Mouse (Mus musculus): ENCODE results near the gene Utp4. TPM values are rescaled to one million over a fixed set of nuclear protein-coding genes. Genes with fewer than 3 reads are reported as not detected.

Gene Utp4
- polyA plus RNA-seq, 1 experiment from 2014 or later: 96.5 TPM

GRCm38 (mm10) chr8:106935324-106935869 is 42.0 kb downstream of the Utp4 start, which contains the start of gene Sntb2:
TSS of gene Sntb2 (plus strand) at chr8:106935750.
- peak within 1 kb of the TSS; percentile 95 for H3K27ac ChIP-seq
- H3K27me3 ChIP-seq (ENCODE audit: poor library complexity, severe bottlenecking): peaks cover 42% of the 10 kb centered on the region
- H3K9me3 ChIP-seq: no peaks in the 10 kb centered on the region
- DNase-seq (ENCODE audit: extremely low spot score, low spot score): peak; percentile 94
- H3K36me3 ChIP-seq (replicated peaks): no peaks in the 10 kb centered on the region
- under 1% methylated on average over 40 of the region's 41 CpGs for WGBS
- peak within 1 kb of the TSS; percentile 96 for H3K4me3 ChIP-seq
- H3K4me1 ChIP-seq: peaks cover 47% of the 10 kb centered on the region

DNA sequence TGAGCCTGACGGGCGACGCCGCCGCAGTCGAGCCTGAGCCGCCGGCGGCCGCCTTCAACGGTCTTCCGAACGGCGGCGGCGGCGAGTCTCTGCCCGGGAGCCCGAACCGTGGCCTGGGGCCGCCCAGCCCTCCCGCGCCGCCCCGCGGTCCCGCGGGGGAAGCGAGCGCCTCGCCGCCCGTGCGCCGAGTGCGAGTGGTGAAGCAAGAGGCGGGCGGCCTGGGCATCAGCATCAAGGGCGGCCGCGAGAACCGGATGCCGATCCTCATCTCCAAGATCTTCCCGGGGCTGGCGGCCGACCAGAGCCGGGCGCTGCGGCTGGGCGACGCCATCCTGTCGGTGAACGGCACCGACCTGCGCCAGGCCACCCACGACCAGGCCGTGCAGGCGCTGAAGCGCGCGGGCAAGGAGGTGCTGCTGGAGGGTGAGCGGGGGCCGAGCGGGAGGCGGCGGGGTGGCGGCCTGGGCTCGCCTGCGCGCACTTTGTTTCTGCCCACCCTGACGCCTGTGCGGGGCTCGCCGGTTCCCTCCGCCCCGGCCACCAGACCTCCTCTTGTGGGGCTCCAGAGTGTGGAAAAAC is 42.6 kb downstream of the Utp4 start:
- Histone ChIP-seq H3K4me3 (peak overlapping the region; percentile 96), H3K27me3 (ENCODE audit: poor library complexity, severe bottlenecking) (peaks cover 42% of the 10 kb centered on the region), H3K4me1 (peaks cover 47% of the 10 kb centered on the region), H3K27ac (peak overlapping the region; percentile 95), H3K36me3 (replicated peaks) (no peaks in the 10 kb centered on the region), H3K9me3 (no peaks in the 10 kb centered on the region)
- under 1% methylated on average over 76 of the region's 76 CpGs for WGBS
- DNase-seq (ENCODE audit: extremely low spot score, low spot score): peak; percentile 62

GRCm38 (mm10) chr8:106936478-106937051 is 43.1 kb downstream of the Utp4 start:
- Histone ChIP-seq H3K27ac (peak overlapping the region; percentile 95), H3K4me1 (peaks cover 43% of the 10 kb centered on the region), H3K36me3 (replicated peaks) (no peaks in the 10 kb centered on the region), H3K27me3 (ENCODE audit: poor library complexity, severe bottlenecking) (peaks cover 37% of the 10 kb centered on the region), H3K4me3 (peak overlapping the region; percentile 96), H3K9me3 (no peaks in the 10 kb centered on the region)
- WGBS: 2% methylated on average over 26 of the region's 26 CpGs
- DNase-seq (ENCODE audit: extremely low spot score, low spot score): peak; percentile 49

DNA sequence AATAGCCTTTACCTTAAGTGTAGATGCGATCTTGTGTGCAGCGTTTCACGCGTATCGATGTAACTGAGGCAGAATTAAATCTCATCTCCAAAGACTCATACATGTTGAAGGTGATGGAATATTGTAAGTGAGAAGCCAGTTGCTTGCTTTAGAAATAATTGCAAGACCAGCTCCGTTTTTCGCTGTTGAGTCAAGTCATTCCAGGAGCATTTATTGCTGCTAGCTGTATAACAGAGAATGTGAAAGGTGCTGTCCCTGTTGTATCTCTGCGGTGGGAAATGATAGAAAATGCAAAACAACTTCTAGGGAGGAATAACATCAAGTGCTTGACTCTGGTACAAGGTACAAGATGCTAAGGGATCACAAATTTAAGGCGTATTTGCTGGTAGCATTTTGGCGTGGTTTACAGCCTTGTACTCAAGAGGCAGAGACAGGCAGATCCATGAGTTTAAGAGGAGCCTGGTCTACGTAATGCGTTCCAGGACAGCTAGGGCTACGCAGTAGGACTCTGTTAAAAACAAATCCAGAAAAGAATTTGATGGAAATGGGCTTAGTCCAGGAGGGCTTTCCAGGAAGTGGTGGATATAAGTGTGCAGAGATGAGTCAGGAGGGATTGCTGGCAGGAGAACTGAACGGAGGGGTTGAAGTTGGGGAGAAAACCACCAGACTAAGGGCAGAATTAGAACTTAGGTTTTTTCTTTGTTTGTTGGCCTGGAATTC is 43.8 kb downstream of the Utp4 start:
- Histone ChIP-seq H3K27ac (no peak overlapping the region), H3K4me1 (peaks cover 38% of the 10 kb centered on the region), H3K9me3 (no peaks in the 10 kb centered on the region), H3K27me3 (ENCODE audit: poor library complexity, severe bottlenecking) (peaks cover 30% of the 10 kb centered on the region), H3K36me3 (replicated peaks) (no peaks in the 10 kb centered on the region), H3K4me3 (peak overlapping the region; percentile 96)
- 57% methylated on average over 14 of the region's 14 CpGs for WGBS
- DNase-seq (ENCODE audit: extremely low spot score, low spot score): no peak

DNA sequence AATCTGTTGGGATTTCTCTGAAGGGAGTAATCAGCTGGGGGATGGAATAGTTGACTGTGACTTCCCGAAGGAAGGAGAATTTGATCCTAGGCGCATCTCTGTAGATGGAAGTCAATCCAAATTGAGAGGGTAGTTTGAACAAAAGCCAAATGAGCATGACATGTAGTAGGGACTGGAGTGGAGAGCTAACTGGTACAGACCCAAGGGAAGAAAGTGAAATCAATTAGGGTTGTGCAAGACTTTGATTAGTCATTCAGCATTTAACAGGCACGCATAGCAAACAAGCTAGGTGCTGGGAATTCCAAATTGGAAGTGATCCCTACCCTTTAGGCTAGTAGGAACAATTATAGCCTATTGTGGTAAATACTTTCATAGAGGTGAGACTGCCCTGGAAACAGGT is 48.4 kb downstream of the Utp4 start:
- Histone ChIP-seq H3K9me3 (no peaks in the 10 kb centered on the region), H3K27me3 (ENCODE audit: poor library complexity, severe bottlenecking) (peaks cover 8% of the 10 kb centered on the region; the same call in 1 of the 2 replicates), H3K36me3 (replicated peaks) (peaks cover 10% of the 10 kb centered on the region), H3K27ac (no peak overlapping the region), H3K4me1 (peaks cover 17% of the 10 kb centered on the region), H3K4me3 (no peak overlapping the region)
- no peak for DNase-seq (ENCODE audit: extremely low spot score, low spot score)
- 93% methylated on average over 3 of the region's 3 CpGs for WGBS

DNA sequence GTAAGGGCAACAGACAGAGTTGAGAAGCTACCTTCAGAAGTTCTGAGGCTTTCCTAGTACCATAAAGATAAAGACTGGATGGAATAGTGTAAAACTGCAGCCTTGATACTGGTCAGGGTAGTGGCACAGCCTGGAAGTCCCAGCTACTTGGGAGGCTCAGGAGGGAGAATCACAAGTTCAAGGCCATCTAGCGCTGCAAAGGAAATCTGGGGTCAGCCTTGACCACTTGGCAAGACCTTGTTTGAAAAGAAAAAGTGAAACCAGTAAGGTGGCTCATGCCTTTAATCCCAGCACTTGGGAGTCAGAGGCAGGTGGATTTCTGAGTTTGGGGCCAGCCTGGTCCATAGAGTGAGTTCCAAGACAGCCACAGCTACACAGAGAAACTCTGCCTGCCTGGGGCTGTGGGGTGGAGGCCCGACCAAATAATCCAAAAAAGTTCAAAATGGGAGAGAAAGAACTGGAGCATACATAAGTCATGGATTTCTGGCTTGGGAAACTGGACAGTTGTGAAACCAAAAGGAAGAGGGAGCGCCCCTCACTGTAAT is 50.5 kb downstream of the Utp4 start:
- 90% methylated on average over 3 of the region's 3 CpGs for WGBS
- peaks cover 10% of the 10 kb centered on the region for H3K36me3 ChIP-seq (replicated peaks)
- no peaks in the 10 kb centered on the region for H3K27me3 ChIP-seq (ENCODE audit: poor library complexity, severe bottlenecking)
- H3K4me1 ChIP-seq: peaks cover 3% of the 10 kb centered on the region; the same call in 1 of the 2 replicates
- no peak for DNase-seq (ENCODE audit: extremely low spot score, low spot score)
- no peak overlapping the region for H3K27ac ChIP-seq
- H3K9me3 ChIP-seq: no peaks in the 10 kb centered on the region
- no peak overlapping the region for H3K4me3 ChIP-seq

DNA sequence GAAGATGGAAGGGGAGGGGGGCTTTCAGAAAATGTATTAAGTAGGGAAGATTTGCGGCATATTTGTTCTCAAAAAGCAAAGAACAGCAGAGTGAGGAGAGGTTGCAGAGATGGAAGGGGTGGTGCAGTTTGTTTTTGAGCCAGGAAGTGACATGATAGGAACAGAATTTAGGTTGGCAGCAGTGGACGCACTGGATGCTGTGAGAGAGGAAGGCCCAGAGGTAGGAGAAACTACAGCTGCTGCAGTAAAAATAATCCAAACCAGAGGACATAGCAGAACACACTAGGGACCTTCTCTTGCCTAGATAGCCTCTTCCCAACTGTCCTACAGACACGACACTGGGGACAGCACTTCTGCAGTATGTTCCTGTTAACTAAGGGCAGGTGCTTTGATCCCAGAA is 51.3 kb downstream of the Utp4 start:
- no peak overlapping the region for H3K27ac ChIP-seq
- no peak overlapping the region for H3K4me3 ChIP-seq
- no peaks in the 10 kb centered on the region for H3K9me3 ChIP-seq
- peaks cover under 1% of the 10 kb centered on the region; the same call in 1 of the 2 replicates for H3K4me1 ChIP-seq
- no peaks in the 10 kb centered on the region for H3K27me3 ChIP-seq (ENCODE audit: poor library complexity, severe bottlenecking)
- no peak for DNase-seq (ENCODE audit: extremely low spot score, low spot score)
- peaks cover 10% of the 10 kb centered on the region for H3K36me3 ChIP-seq (replicated peaks)
- WGBS: 85% methylated on average over 3 of the region's 3 CpGs

GRCm38 (mm10) chr8:106948678-106949243 is 55.3 kb downstream of the Utp4 start:
- no peaks in the 10 kb centered on the region for H3K9me3 ChIP-seq
- H3K4me3 ChIP-seq: no peak overlapping the region
- no peaks in the 10 kb centered on the region for H3K27me3 ChIP-seq (ENCODE audit: poor library complexity, severe bottlenecking)
- no peak overlapping the region for H3K27ac ChIP-seq
- peaks cover 4% of the 10 kb centered on the region for H3K36me3 ChIP-seq (replicated peaks)
- DNase-seq (ENCODE audit: extremely low spot score, low spot score): no peak
- 84% methylated on average over 3 of the region's 3 CpGs for WGBS
- no peaks in the 10 kb centered on the region for H3K4me1 ChIP-seq

- DNase-seq (ENCODE audit: extremely low spot score, low spot score): no peak
- Histone ChIP-seq H3K4me3 (no peak overlapping the region), H3K9me3 (no peaks in the 10 kb centered on the region), H3K27me3 (ENCODE audit: poor library complexity, severe bottlenecking) (no peaks in the 10 kb centered on the region), H3K27ac (no peak overlapping the region), H3K4me1 (no peaks in the 10 kb centered on the region), H3K36me3 (replicated peaks) (no peaks in the 10 kb centered on the region)
- WGBS: 75% methylated on average over 4 of the region's 4 CpGs
These were observed 58.3 kb downstream of the Utp4 start for GRCm38 (mm10) chr8:106951707-106952106.

DNA sequence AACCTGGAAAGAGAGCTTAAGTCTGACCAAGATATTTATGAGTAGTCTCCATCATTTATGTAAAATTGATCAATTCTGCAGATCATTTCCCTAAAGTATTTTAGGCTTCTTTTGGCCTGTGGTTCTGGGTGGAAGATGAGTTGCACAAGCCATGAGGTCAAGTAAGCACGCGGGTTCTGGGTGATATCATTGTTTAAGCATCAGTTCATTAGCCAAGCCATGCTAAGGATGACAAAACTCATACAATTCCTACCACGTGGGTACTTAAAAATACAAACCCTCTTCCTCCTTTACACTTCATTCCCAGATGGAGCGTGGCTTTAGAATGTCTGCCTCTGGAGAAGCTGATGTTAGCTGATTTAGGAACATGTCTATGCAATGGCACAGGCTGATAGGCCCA is 60.1 kb downstream of the Utp4 start:
- Histone ChIP-seq H3K4me1 (no peaks in the 10 kb centered on the region), H3K9me3 (no peaks in the 10 kb centered on the region), H3K4me3 (no peak overlapping the region), H3K36me3 (replicated peaks) (0 out of 2 replicates have a peak, but pooled peaks cover 3% of the 10 kb centered on the region), H3K27me3 (ENCODE audit: poor library complexity, severe bottlenecking) (no peaks in the 10 kb centered on the region), H3K27ac (no peak overlapping the region)
- DNase-seq (ENCODE audit: extremely low spot score, low spot score): no peak
- 88% methylated on average over 4 of the region's 4 CpGs for WGBS

DNA sequence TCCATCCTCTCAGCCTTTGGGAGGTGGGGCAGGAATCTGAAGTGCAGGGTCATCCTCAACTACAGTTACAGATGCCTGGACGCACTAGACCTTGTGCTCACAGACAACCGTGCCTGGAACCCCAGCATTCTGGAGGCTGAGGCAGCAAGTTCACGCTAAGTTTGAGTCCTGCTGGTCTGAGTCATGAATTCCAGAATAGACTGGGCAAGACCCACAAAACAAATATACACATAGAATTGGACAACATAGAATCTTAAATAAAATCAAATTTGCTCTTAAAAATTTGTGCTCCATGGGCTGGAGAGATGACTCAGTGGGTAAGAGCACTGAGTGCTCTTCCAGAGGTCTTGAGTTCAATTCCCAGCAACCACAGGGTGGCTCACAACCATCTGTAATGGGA is 63.6 kb downstream of the Utp4 start:
- 0 out of 2 replicates have a peak, but pooled peaks cover 3% of the 10 kb centered on the region for H3K36me3 ChIP-seq (replicated peaks)
- H3K9me3 ChIP-seq: no peaks in the 10 kb centered on the region
- no peak overlapping the region for H3K27ac ChIP-seq
- 85% methylated on average over 3 of the region's 3 CpGs for WGBS
- no peaks in the 10 kb centered on the region for H3K4me1 ChIP-seq
- no peak overlapping the region for H3K4me3 ChIP-seq
- DNase-seq (ENCODE audit: extremely low spot score, low spot score): no peak
- no peaks in the 10 kb centered on the region for H3K27me3 ChIP-seq (ENCODE audit: poor library complexity, severe bottlenecking)

DNA sequence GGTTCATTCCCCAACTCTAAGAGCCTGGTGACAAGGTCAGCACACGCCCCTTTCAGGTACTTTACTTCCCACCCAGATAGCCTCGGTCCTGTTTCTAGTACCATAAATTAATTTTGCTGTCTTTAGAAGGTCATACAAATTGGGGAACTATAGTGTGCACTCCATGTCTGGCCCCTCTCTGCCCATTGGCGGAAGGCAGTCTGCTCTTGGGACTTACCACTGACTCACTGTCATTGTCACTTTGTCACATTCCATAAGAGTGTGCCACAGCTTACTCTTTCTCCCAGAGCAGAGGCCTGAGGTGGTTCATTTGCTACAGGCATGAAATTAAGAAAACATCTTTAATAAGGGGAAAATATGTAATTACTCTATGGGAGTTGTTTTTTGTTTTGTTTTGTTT is 64.8 kb downstream of the Utp4 start:
- no peak overlapping the region for H3K27ac ChIP-seq
- no peaks in the 10 kb centered on the region for H3K9me3 ChIP-seq
- 0 out of 2 replicates have a peak, but pooled peaks cover 3% of the 10 kb centered on the region for H3K36me3 ChIP-seq (replicated peaks)
- no peak for DNase-seq (ENCODE audit: extremely low spot score, low spot score)
- no peak overlapping the region for H3K4me3 ChIP-seq
- H3K4me1 ChIP-seq: peaks cover 8% of the 10 kb centered on the region
- no peaks in the 10 kb centered on the region for H3K27me3 ChIP-seq (ENCODE audit: poor library complexity, severe bottlenecking)
- WGBS: 92% methylated on average over 3 of the region's 3 CpGs
